7 mouse cellular contexts compared by ENCODE assay signal in the genomic region with DNA sequence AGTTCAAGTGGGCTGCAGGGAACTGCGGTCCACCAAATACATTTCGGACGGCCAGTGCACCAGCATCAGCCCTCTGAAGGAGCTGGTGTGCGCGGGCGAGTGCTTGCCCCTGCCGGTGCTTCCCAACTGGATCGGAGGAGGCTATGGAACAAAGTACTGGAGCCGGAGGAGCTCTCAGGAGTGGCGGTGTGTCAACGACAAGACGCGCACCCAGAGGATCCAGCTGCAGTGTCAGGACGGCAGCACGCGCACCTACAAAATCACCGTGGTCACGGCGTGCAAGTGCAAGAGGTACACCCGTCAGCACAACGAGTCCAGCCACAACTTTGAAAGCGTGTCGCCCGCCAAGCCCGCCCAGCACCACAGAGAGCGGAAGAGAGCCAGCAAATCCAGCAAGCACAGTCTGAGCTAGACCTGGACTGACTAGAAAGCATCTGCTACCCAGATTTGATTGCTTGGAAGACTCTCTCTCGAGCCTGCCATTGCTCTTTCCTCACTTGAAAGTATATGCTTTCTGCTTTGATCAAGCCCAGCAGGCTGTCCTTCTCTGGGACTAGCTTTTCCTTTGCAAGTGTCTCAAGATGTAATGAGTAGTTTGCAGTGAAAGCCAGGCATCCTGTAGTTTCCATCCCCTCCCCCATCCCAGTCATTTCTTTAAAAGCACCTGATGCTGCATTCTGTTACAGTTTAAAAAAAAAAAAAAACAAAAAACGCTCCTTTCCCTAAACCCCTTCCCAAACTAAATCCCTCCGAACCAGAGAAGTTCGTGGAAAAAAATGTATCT. TPM values are rescaled to one million over a fixed set of nuclear protein-coding genes. Genes with fewer than 3 reads are reported as not detected.
DNase-seq lines count a peak whose midpoint lies in the region; TF ChIP-seq lines count a peak whose summit lies in the region.

No protein-coding gene starts in this region.

- peak overlapping the region; percentile 26 for H3K4me3 ChIP-seq in embryonic fibroblast, embryonic 13.5 days (ENCODE audit: insufficient read depth, low read length)

- H3K4me1 ChIP-seq in embryonic fibroblast, embryonic 13.5 days (ENCODE audit: control insufficient read depth, insufficient read depth, low read length) = no peaks in the 10 kb centered on the region

- no peak overlapping the region for H3K27ac ChIP-seq in embryonic fibroblast, embryonic 13.5 days (ENCODE audit: insufficient read depth, low read length)

- no peak for TF ChIP-seq CTCF in embryonic fibroblast, embryonic 13.5 days (IDR thresholded peaks at IDR 0.05; ENCODE audit: borderline replicate concordance, insufficient read depth, low read length)

- TF ChIP-seq POLR2A in embryonic fibroblast, embryonic 13.5 days (IDR thresholded peaks at IDR 0.05; ENCODE audit: low read depth, low read length) = no peak

- peak; percentile 67 for DNase-seq in Muller cell, postnatal 12 days (ENCODE audit: inconsistent ontology term)
- peak; percentile 19 to 33 for DNase-seq in adrenal gland, postnatal 36 days
- DNase-seq in heart, postnatal 4 days = peak; percentile 38
- peak; percentile 61 to 76 for DNase-seq in kidney, postnatal 4 days
- DNase-seq in mesoderm, embryonic 11.5 days (ENCODE audit: low read depth, low spot score) = peak; percentile 69
- peak; percentile 44 for DNase-seq in right cerebral cortex, postnatal 25 days

RNA-seq across cellular contexts. Expression of a gene that starts 3.3 kb away (rescaled TPM):
- total RNA-seq in adrenal gland, postnatal 36 days (2021) = under 1 TPM; 0.49 to 0.83 TPM
- 1.1 and 2.4 TPM in 2 replicates for polyA plus RNA-seq in embryonic fibroblast, embryonic 13.5 days (2011; ENCODE audit: insufficient read length, low read depth, missing spikeins)
- under 1 TPM; 0.38 to 0.41 TPM for total RNA-seq in heart, postnatal 4 days (2021)
